Mouse (Mus musculus): ENCODE data around the gene Cela3b.

Gene Cela3b

DNA sequence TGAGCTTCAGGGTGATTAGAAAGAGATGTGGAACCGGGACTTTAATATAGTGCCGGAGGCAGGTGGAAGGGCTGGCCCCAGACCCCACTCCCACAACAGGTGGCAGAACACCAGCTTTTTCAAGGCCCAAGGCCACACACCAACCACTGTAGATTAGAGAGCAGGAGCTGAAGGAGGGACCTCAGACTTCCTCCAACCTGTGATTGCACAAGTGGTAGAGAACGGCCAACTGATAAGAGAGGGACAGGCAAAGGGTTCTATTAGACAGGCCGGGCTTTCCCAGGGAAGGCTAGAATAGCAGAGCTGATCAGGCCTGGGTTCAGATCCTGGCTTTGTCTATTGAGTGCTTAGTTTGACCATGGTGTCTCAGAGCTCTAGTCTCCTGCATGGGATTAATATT lies at the start of gene Cela3b:
TSS of gene Cela3b (minus strand) at position 39 of the 400 bp plus-strand sequence.
- no peak for DNase-seq (ENCODE audit: low spot score in 2 of 2)

DNA sequence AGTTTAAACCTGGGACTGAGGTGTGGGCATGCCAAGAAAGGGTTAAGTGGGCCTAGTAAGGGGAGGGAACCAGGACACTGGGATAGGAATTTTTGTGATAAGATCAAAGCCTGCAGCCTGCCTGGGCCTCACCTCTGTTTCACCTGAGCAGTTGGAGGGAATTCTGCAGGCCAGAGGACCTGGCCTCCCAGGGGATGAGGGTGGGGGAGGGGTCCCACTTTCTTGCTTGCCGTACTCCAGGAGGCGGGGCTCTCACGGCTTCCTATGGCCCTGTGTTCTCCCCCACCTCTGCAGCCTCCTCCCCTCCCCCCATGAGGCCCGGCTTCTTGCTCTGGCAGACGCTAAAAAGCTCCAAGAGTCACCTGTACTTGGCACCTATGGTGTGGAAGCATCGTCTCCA lies 49.4 kb upstream of the Cela3b start:
- DNase-seq (ENCODE audit: low spot score in 2 of 2): no peak

- no peak for DNase-seq (ENCODE audit: low spot score in 2 of 2)
Observed at GRCm38 (mm10) chr4:137478306-137478705, 48.0 kb upstream of the Cela3b start.

- DNase-seq (ENCODE audit: low spot score in 2 of 2): no peak
Observed at GRCm38 (mm10) chr4:137477611-137478010, 47.3 kb upstream of the Cela3b start.

GRCm38 (mm10) chr4:137476761-137477237 lies 46.5 kb upstream of the Cela3b start:
- DNase-seq (ENCODE audit: low spot score in 2 of 2): peak; percentile 41 to 63

GRCm38 (mm10) chr4:137476065-137476760 lies 45.9 kb upstream of the Cela3b start:
- peak; percentile 30 to 54 for DNase-seq (ENCODE audit: low spot score in 2 of 2)

- DNase-seq (ENCODE audit: low spot score in 2 of 2): no peak
Observed at GRCm38 (mm10) chr4:137475271-137476050, 45.1 kb upstream of the Cela3b start.

DNA sequence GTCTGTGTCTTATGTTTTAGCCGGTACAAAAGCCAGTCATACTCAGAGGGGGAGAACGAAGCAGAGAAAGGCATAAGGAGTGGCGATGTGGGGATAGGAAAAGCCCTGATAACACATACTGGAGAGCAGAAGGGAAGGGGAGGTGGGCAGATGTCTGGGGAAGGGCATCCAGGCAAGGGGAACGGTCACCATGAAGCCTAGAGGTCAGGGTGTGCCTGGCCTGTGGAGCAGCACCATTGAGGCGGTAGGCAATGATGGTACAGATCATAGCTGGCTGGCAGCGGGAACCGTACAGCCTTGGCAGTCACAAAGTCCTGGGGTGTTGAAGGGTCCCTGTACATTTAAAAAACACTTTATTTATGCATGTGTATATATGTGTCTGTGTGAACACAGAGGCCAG lies 44.4 kb upstream of the Cela3b start:
- DNase-seq (ENCODE audit: low spot score in 2 of 2): no peak

DNA sequence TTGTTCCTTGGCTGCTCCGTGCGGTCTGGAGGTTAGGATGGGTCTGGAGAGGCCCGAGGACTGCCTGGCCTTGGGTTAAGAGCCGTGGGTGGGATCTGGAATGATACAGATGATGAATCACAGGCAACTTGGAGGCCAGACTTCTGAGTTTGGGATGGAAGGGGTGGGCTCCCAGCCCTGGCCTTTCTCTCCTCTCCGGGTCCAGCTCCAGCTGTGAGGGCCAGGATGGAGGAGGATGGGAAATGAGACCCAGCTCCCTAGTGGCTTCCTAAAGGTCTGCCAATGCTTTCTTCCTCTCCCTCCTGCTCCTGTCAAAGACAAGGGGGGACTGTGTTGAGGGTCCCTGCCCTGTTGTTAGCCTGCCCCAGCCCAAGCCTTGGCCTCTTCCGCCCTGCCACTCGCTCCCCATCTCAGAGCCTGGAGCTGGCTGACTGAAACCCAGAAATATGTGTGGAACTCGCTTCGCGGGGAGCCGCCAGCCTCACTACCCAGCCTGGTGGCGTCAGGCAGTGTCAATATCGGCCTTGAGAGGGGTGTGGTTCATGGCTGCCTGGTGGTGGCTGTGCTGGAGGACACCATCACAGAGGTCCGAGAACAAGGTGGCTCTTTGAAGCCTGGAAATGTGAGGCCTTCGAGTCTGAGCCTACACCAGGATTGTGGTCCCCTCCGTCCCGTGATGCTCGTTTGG lies 43.5 kb upstream of the Cela3b start:
- DNase-seq (ENCODE audit: low spot score in 2 of 2): peak in 1 of 2 experiments; percentile 49

DNA sequence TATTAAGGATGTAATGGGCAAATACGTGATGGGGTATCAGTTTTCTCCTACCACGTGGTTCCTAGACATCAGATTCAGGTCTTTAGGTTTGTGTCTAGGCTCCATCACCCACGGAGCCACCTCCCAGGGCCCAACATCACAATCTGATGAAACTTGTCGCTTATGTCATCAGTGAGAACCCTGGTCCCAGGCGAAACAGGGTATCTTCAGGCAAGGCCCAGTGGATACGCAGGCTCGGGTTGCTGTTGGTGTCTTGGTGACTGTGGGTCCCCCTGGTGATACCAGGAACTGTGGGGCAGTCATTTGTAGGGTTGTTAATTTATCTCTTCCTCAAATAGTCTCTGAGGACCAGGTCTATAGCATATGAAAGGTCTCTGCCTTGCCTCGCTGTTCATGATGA lies 42.9 kb upstream of the Cela3b start:
- DNase-seq (ENCODE audit: low spot score in 2 of 2): no peak

GRCm38 (mm10) chr4:137471326-137471725 lies 41.0 kb upstream of the Cela3b start:
- DNase-seq (ENCODE audit: low spot score in 2 of 2): no peak

- no peak for DNase-seq (ENCODE audit: low spot score in 2 of 2)
Observed at GRCm38 (mm10) chr4:137470701-137471317, 40.5 kb upstream of the Cela3b start.

- no peak for DNase-seq (ENCODE audit: low spot score in 2 of 2)
Observed at GRCm38 (mm10) chr4:137469845-137470692, 39.7 kb upstream of the Cela3b start.

DNA sequence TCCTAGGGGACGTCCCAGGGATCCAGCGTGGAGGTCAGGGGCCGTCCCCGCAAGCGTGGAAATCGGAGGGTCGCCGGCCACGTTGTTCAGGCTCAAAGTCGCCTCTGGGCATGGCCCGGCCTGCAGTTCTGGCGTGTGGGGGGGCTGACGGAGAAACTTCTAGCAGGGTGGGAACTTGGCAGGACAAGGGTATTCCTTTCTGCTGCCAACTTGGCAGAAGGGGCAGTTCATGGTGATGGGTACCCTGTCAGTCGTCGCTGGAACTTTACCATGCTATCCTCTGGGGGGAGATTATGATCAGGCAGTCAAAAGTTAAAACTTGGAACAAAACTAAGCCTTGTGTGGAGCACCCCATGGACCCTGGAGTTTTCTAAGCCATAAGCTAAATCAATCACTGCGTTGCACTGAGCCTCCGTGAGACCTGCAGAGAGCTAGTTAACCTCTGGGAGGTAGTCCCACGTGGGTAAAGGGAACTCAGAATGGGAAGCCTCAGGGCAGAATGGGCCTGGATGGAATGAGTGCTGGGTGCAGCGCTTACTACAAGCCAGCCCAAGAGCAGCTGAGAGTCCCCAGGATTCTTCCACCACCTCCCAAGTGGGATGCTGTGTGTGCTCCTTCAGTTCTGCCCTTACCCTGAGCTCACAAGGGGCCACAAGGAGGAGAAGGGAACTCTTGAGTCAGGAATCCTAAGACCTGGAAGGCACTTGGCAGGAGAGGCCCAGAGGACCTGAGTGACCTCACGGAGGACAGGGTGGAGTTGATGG lies 38.9 kb upstream of the Cela3b start:
- DNase-seq (ENCODE audit: low spot score in 2 of 2): no peak

DNA sequence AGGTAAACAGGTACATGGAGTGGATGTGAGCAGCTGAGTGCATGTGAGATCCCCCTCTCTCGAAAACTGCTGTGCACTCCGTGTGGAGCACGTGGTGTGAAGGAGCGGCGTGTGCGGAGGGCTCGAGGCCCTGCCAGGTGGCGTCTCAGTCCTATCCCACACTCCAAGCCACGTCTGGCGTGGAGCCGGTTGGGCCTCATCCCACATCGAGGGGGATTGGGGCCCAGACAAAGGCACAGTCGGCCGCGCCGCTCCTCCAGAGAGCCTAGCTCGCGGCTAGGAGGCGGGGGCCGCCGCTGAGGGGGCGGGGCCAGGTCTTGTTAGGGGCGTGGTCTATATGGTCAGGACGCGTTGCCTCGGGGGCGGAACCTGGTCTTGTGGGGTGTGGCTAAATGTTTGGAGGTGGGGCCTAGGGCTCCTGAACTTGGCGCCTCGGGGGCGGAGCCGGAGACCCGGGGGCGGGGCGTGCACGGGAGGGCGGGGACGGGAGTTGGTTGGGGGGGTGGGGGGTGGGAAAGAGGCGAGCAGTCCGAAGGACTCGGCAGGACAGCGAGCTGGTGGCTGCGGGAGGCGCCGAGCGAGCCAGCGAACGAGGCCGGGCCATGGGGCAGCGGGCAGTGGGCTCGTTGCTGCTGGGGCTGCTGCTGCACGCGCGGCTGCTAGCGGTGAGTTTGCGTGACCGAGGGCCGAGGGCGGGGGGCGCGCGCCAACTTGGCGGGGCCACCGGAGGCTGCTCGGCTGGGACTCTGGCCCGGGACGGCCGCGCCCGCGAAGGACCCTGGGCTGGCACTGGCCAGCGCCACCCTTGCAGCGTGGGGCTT lies 38.1 kb upstream of the Cela3b start, which contains the start of gene Hspg2:
TSS of gene Hspg2 (plus strand) at position 510 of the 821 bp plus-strand sequence.
- peak; percentile 96 for DNase-seq (ENCODE audit: low spot score in 2 of 2)

GRCm38 (mm10) chr4:137467525-137467924 lies 37.2 kb upstream of the Cela3b start:
- no peak for DNase-seq (ENCODE audit: low spot score in 2 of 2)

GRCm38 (mm10) chr4:137466991-137467390 lies 36.7 kb upstream of the Cela3b start:
- DNase-seq (ENCODE audit: low spot score in 2 of 2): no peak

DNA sequence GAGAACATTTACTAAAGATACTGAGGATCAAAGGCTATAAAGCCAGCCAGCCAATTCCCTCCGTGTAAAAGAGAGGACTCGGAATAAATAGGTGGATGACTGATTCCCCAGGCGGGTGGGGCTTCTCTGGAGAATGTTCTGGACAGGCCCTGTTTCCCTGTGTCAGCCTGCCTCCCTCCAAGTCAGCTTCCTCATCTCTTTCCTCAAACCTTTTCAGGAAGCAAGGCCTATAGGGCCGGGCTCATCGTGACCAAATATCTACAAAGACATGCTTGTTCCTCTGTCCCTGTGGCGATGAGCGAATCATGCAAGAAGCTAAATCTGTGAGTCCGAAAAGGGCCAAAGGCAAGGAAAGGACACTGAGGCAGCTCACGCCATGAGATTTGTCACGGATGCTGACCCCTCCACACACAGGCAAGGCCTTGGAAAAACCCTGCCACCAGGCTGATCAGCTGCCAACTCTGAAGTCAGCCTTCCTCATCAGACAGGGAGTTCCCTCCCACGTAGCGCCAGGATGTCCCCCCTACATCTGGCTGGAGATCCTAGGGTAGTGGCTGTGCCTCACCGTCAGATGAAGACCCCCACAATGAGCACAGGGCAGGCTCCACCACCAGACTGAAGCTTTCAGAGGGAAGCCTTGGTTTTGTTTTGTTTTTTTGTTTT lies 34.9 kb upstream of the Cela3b start:
- no peak for DNase-seq (ENCODE audit: low spot score in 2 of 2)

Data from urinary bladder, postnatal 36 days (tissue).